Mouse (Mus musculus): ENCODE data around the gene Agrn.

DNA sequence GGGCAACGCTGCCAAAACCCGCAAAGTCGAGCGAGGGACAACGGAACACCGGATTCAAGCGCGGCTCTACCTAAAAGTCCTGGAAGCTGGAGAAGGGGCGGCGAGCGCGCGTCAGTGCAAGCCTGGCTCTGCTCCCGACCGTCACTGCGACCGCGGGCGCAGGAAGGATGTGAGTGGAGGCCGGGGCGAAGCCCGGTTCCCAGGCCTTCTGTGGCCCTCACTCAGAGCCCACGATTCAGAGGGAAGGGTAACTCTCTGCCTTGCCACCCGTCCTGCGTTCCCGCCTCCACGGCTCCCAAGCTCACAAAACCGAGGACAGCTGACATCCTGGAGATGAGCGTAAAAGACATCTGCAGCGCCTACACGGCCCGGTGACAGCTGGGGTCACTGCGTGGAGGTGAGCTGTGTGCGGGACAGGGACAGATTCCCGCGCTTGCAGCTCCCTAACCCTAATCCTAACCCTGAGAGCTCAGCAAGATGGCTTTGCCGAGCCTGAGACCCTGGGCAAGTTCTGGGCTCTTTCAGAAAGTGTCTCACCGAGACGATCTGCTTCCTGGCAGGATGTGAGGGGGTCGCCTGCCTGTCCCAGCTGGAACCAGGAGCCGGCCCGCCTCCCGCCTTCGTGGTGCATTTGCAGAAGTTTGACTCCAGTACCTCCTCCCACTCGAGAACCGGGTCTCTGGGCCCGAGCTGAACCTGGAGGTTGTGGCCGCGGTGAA lies 6.3 kb upstream of the Agrn start:
- TF ChIP-seq CTCF (conservative IDR thresholded peaks at IDR 0.05; ENCODE audit: insufficient read depth, insufficient read length, low read depth, low read length) (no peak), POLR2A (IDR thresholded peaks at IDR 0.05; ENCODE audit: low read depth, low read length) (no peak)

All from kidney, adult 2 months (tissue).